Mouse (Mus musculus) bone marrow macrophage, adult 2 months (primary cell): ENCODE measurements at regions not wholly inside any gene's neighbourhood (a gene's known extent, or its start where the extent isn't known, plus 50 kb on each side); places are given as distances from the start of the nearest gene placed in this dataset.

ENCODE experiments used
- CTCF ChIP-seq: IDR thresholded peaks from 2 replicates; pipeline ENCODE4 v1.5.1; 2012; ENCODE audit warnings: low read depth, mild to moderate bottlenecking, low read length, moderate library complexity
- POLR2A ChIP-seq: IDR thresholded peaks from 2 replicates; pipeline ENCODE4 v1.6.1; 2012; ENCODE audit warnings: mild to moderate bottlenecking, low read depth, low read length, borderline replicate concordance

DNA sequence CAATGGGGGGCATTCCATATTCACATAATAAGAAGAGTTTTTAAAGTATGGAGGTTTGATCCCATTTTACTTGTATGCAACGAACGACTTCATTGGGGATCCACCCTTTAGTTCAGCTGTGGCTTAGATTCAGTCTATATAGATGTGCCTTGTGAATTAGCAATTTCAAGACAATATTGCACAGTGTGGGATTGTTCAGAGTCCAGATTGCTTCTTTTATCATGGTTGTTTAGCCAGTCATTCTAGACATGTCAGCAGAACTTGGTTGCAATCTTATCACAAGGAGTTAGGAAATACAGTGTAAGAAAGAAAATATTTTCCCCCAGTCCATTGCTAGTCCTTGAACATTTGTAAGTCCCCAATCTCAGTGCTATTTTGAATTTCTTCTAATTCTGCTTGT is 312.0 kb upstream of the Pdzrn3 start:
- TF ChIP-seq CTCF: no peak
- no peak for TF ChIP-seq POLR2A
